Mouse (Mus musculus): Measurements from ENCODE around the gene Tmem131. TPM values are rescaled to one million over a fixed set of nuclear protein-coding genes. Genes with fewer than 3 reads are reported as not detected.

Gene Tmem131
- polyA plus RNA-seq, 1 experiment from 2014 or later = 23.1 TPM

GRCm38 (mm10) chr1:36933965-36934585 is 9.4 kb downstream of the Tmem131 start:
- no peaks in the 10 kb centered on the region for H3K27me3 ChIP-seq (ENCODE audit: control insufficient read depth, insufficient read depth, low read length)
- H3K4me3 ChIP-seq (replicated peaks; ENCODE audit: low read depth, low read length) = no peak overlapping the region
- WGBS = 83% methylated on average over 8 of the region's 8 CpGs
- H3K9me3 ChIP-seq (ENCODE audit: control insufficient read depth, low read length) = no peaks in the 10 kb centered on the region
- H3K27ac ChIP-seq (replicated peaks; ENCODE audit: low read depth, low read length) = no peak overlapping the region
- no peak overlapping the region for H3K4me2 ChIP-seq (ENCODE audit: low read length)
- H3K36me3 ChIP-seq (ENCODE audit: control insufficient read depth, insufficient read depth, low read length) = no peaks in the 10 kb centered on the region
- H3K9ac ChIP-seq (replicated peaks; ENCODE audit: low read length) = no peak overlapping the region
- DNase-seq = no peak
- ATAC-seq (ENCODE audit: low FRiP score, low TSS enrichment) = no peak
- H3K4me1 ChIP-seq (ENCODE audit: control insufficient read depth, insufficient read depth, low read length) = peaks cover 20% of the 10 kb centered on the region

- H3K27me3 ChIP-seq (ENCODE audit: control insufficient read depth, insufficient read depth, low read length) = no peaks in the 10 kb centered on the region
- no peak overlapping the region for H3K4me2 ChIP-seq (ENCODE audit: low read length)
- H3K36me3 ChIP-seq (ENCODE audit: control insufficient read depth, insufficient read depth, low read length) = no peaks in the 10 kb centered on the region
- ATAC-seq (ENCODE audit: low FRiP score, low TSS enrichment) (no peak), DNase-seq (no peak)
- H3K9me3 ChIP-seq (ENCODE audit: control insufficient read depth, low read length) = no peaks in the 10 kb centered on the region
- no peak overlapping the region for H3K27ac ChIP-seq (replicated peaks; ENCODE audit: low read depth, low read length)
- peaks cover 8% of the 10 kb centered on the region for H3K4me1 ChIP-seq (ENCODE audit: control insufficient read depth, insufficient read depth, low read length)
- no peak overlapping the region for H3K4me3 ChIP-seq (replicated peaks; ENCODE audit: low read depth, low read length)
- WGBS = 87% methylated on average over 1 of the region's 1 CpGs
- no peak overlapping the region for H3K9ac ChIP-seq (replicated peaks; ENCODE audit: low read length)
These were observed 11.2 kb downstream of the Tmem131 start for GRCm38 (mm10) chr1:36932231-36932630.

GRCm38 (mm10) chr1:36930911-36931310 is 12.6 kb downstream of the Tmem131 start:
- no peaks in the 10 kb centered on the region for H3K9me3 ChIP-seq (ENCODE audit: control insufficient read depth, low read length)
- H3K9ac ChIP-seq (replicated peaks; ENCODE audit: low read length) = no peak overlapping the region
- H3K4me3 ChIP-seq (replicated peaks; ENCODE audit: low read depth, low read length) = no peak overlapping the region
- no peaks in the 10 kb centered on the region for H3K27me3 ChIP-seq (ENCODE audit: control insufficient read depth, insufficient read depth, low read length)
- H3K4me2 ChIP-seq (ENCODE audit: low read length) = no peak overlapping the region
- no peaks in the 10 kb centered on the region; the same call in 1 of the 2 replicates for H3K4me1 ChIP-seq (ENCODE audit: control insufficient read depth, insufficient read depth, low read length)
- H3K36me3 ChIP-seq (ENCODE audit: control insufficient read depth, insufficient read depth, low read length) = no peaks in the 10 kb centered on the region
- no peak overlapping the region for H3K27ac ChIP-seq (replicated peaks; ENCODE audit: low read depth, low read length)
- WGBS = 89% methylated on average over 8 of the region's 8 CpGs
- no peak for ATAC-seq (ENCODE audit: low FRiP score, low TSS enrichment)
- DNase-seq = no peak

GRCm38 (mm10) chr1:36929996-36930395 is 13.5 kb downstream of the Tmem131 start:
- no peaks in the 10 kb centered on the region for H3K9me3 ChIP-seq (ENCODE audit: control insufficient read depth, low read length)
- H3K36me3 ChIP-seq (ENCODE audit: control insufficient read depth, insufficient read depth, low read length) = no peaks in the 10 kb centered on the region
- no peaks in the 10 kb centered on the region for H3K27me3 ChIP-seq (ENCODE audit: control insufficient read depth, insufficient read depth, low read length)
- no peak overlapping the region for H3K9ac ChIP-seq (replicated peaks; ENCODE audit: low read length)
- H3K27ac ChIP-seq (replicated peaks; ENCODE audit: low read depth, low read length) = no peak overlapping the region
- DNase-seq (no peak), ATAC-seq (ENCODE audit: low FRiP score, low TSS enrichment) (no peak)
- no peaks in the 10 kb centered on the region; the same call in 1 of the 2 replicates for H3K4me1 ChIP-seq (ENCODE audit: control insufficient read depth, insufficient read depth, low read length)
- no peak overlapping the region for H3K4me3 ChIP-seq (replicated peaks; ENCODE audit: low read depth, low read length)
- H3K4me2 ChIP-seq (ENCODE audit: low read length) = no peak overlapping the region
- 91% methylated on average over 2 of the region's 2 CpGs for WGBS

- Histone ChIP-seq H3K36me3 (ENCODE audit: control insufficient read depth, insufficient read depth, low read length) (no peaks in the 10 kb centered on the region), H3K27ac (replicated peaks; ENCODE audit: low read depth, low read length) (no peak overlapping the region), H3K9ac (replicated peaks; ENCODE audit: low read length) (no peak overlapping the region), H3K9me3 (ENCODE audit: control insufficient read depth, low read length) (no peaks in the 10 kb centered on the region), H3K4me2 (ENCODE audit: low read length) (no peak overlapping the region), H3K4me1 (ENCODE audit: control insufficient read depth, insufficient read depth, low read length) (no peaks in the 10 kb centered on the region), H3K27me3 (ENCODE audit: control insufficient read depth, insufficient read depth, low read length) (no peaks in the 10 kb centered on the region), H3K4me3 (replicated peaks; ENCODE audit: low read depth, low read length) (no peak overlapping the region)
- 94% methylated on average over 6 of the region's 6 CpGs for WGBS
- ATAC-seq (ENCODE audit: low FRiP score, low TSS enrichment) = no peak
- no peak for DNase-seq
These were observed 14.8 kb downstream of the Tmem131 start for GRCm38 (mm10) chr1:36928357-36929330.

- Histone ChIP-seq H3K9ac (replicated peaks; ENCODE audit: low read length) (no peak overlapping the region), H3K4me2 (ENCODE audit: low read length) (no peak overlapping the region), H3K36me3 (ENCODE audit: control insufficient read depth, insufficient read depth, low read length) (no peaks in the 10 kb centered on the region), H3K4me1 (ENCODE audit: control insufficient read depth, insufficient read depth, low read length) (no peaks in the 10 kb centered on the region), H3K27me3 (ENCODE audit: control insufficient read depth, insufficient read depth, low read length) (no peaks in the 10 kb centered on the region), H3K9me3 (ENCODE audit: control insufficient read depth, low read length) (no peaks in the 10 kb centered on the region), H3K27ac (replicated peaks; ENCODE audit: low read depth, low read length) (no peak overlapping the region), H3K4me3 (replicated peaks; ENCODE audit: low read depth, low read length) (no peak overlapping the region)
- ATAC-seq (ENCODE audit: low FRiP score, low TSS enrichment) (no peak), DNase-seq (no peak)
- 94% methylated on average over 2 of the region's 2 CpGs for WGBS
These were observed 15.9 kb downstream of the Tmem131 start for GRCm38 (mm10) chr1:36927569-36927968.

GRCm38 (mm10) chr1:36926738-36927137 is 16.7 kb downstream of the Tmem131 start:
- Histone ChIP-seq H3K9ac (replicated peaks; ENCODE audit: low read length) (no peak overlapping the region), H3K27me3 (ENCODE audit: control insufficient read depth, insufficient read depth, low read length) (no peaks in the 10 kb centered on the region), H3K4me2 (ENCODE audit: low read length) (no peak overlapping the region), H3K36me3 (ENCODE audit: control insufficient read depth, insufficient read depth, low read length) (no peaks in the 10 kb centered on the region), H3K27ac (replicated peaks; ENCODE audit: low read depth, low read length) (no peak overlapping the region), H3K9me3 (ENCODE audit: control insufficient read depth, low read length) (no peaks in the 10 kb centered on the region), H3K4me3 (replicated peaks; ENCODE audit: low read depth, low read length) (no peak overlapping the region), H3K4me1 (ENCODE audit: control insufficient read depth, insufficient read depth, low read length) (peaks cover 7% of the 10 kb centered on the region)
- DNase-seq (no peak), ATAC-seq (ENCODE audit: low FRiP score, low TSS enrichment) (no peak)
- WGBS = 94% methylated on average over 6 of the region's 6 CpGs

GRCm38 (mm10) chr1:36926246-36926645 is 17.2 kb downstream of the Tmem131 start:
- 95% methylated on average over 4 of the region's 4 CpGs for WGBS
- no peak overlapping the region for H3K4me3 ChIP-seq (replicated peaks; ENCODE audit: low read depth, low read length)
- H3K36me3 ChIP-seq (ENCODE audit: control insufficient read depth, insufficient read depth, low read length) = no peaks in the 10 kb centered on the region
- no peaks in the 10 kb centered on the region for H3K9me3 ChIP-seq (ENCODE audit: control insufficient read depth, low read length)
- ATAC-seq (ENCODE audit: low FRiP score, low TSS enrichment) (no peak), DNase-seq (no peak)
- H3K9ac ChIP-seq (replicated peaks; ENCODE audit: low read length) = no peak overlapping the region
- H3K27me3 ChIP-seq (ENCODE audit: control insufficient read depth, insufficient read depth, low read length) = no peaks in the 10 kb centered on the region
- H3K4me2 ChIP-seq (ENCODE audit: low read length) = no peak overlapping the region
- H3K27ac ChIP-seq (replicated peaks; ENCODE audit: low read depth, low read length) = no peak overlapping the region
- peaks cover 12% of the 10 kb centered on the region for H3K4me1 ChIP-seq (ENCODE audit: control insufficient read depth, insufficient read depth, low read length)
